Mouse (Mus musculus): ENCODE measurements around the gene N4bp1. TPM values are rescaled to one million over a fixed set of nuclear protein-coding genes. Genes with fewer than 3 reads are reported as not detected.

Gene N4bp1
- polyA plus RNA-seq, 1 experiment from 2014 or later: 10.7 TPM

DNA sequence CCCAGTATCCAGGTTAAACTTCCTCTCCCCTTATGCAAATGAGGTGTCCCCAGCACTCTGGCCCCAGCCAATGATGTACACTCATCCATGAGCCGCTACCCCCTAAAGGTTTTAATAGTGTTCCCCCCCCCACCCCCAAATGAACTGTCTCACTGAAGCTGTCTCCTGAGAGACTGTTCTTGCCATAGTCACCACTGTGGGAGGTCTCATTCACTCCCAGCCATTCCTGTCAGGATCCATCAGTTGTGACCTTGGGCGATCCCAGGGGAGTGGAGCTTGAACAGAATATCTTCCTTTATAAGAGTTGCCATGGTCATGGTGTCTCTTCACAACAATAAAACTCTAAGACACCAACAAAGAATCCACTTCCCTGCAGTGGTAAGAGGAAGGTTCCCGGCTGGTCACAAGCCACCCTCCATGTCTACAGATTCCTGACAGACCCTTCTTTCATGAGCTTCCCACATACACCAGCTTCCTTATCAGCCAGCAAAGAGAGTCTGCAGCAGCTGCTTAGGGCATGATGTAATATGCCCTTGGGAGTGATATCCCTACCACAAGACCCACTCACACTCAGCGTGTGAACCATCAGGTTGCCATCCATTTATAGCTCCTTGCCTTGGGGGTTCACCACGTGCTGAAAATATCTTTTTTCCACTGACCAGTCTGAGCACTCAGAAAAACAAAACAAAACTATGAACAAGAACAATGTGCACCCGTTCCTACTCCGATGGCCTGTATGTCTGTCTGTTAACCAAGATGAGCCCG, 50.4 kb downstream of the N4bp1 start:
- no peak for DNase-seq (ENCODE audit: low spot score)
- H3K9ac ChIP-seq (ENCODE audit: low read depth, low read length): no peak overlapping the region
- H3K27me3 ChIP-seq (replicated peaks; ENCODE audit: control insufficient read depth, insufficient read depth, low read length): no peaks in the 10 kb centered on the region
- no peak for ATAC-seq (ENCODE audit: low read depth)
- H3K9me3 ChIP-seq (ENCODE audit: control insufficient read depth, low read length): no peaks in the 10 kb centered on the region
- no peak overlapping the region for H3K4me2 ChIP-seq (ENCODE audit: low read depth, low read length)
- peaks cover 6% of the 10 kb centered on the region; the same call in 1 of the 2 replicates for H3K36me3 ChIP-seq (ENCODE audit: control insufficient read depth, insufficient read depth, low read length)
- no peak overlapping the region for H3K4me3 ChIP-seq (ENCODE audit: low read depth, low read length)
- 81% methylated on average over 8 of the region's 8 CpGs for WGBS
- H3K27ac ChIP-seq (replicated peaks; ENCODE audit: low read depth, low read length): no peak overlapping the region
- no peaks in the 10 kb centered on the region for H3K4me1 ChIP-seq (ENCODE audit: control insufficient read depth, insufficient read depth, low read length)

DNA sequence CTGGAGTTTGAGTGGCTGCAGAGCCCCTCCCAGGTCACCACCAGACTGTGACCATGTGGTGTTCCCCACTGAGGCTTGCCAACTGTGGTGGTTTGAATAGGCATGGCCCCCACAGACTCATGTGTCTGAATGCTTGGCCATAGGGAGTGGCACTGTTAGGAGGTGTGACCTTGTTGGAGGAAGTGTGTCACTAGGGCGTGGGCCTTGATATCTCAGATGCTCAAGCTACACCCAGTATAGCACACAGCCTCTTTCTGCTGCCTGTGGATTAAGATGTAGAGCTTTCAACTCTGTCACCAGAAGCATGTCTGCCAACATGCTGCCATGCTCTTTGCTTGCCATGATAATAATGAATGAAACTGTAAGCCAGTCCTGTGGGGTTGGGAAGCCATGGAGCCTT, 51.1 kb downstream of the N4bp1 start:
- ATAC-seq (ENCODE audit: low read depth) (no peak), DNase-seq (ENCODE audit: low spot score) (no peak)
- H3K4me1 ChIP-seq (ENCODE audit: control insufficient read depth, insufficient read depth, low read length): no peaks in the 10 kb centered on the region
- H3K27me3 ChIP-seq (replicated peaks; ENCODE audit: control insufficient read depth, insufficient read depth, low read length): no peaks in the 10 kb centered on the region
- WGBS: 86% methylated on average over 1 of the region's 1 CpGs
- H3K9me3 ChIP-seq (ENCODE audit: control insufficient read depth, low read length): no peaks in the 10 kb centered on the region
- no peaks in the 10 kb centered on the region for H3K36me3 ChIP-seq (ENCODE audit: control insufficient read depth, insufficient read depth, low read length)
- H3K9ac ChIP-seq (ENCODE audit: low read depth, low read length): no peak overlapping the region
- H3K4me3 ChIP-seq (ENCODE audit: low read depth, low read length): no peak overlapping the region
- H3K4me2 ChIP-seq (ENCODE audit: low read depth, low read length): no peak overlapping the region
- no peak overlapping the region for H3K27ac ChIP-seq (replicated peaks; ENCODE audit: low read depth, low read length)

DNA sequence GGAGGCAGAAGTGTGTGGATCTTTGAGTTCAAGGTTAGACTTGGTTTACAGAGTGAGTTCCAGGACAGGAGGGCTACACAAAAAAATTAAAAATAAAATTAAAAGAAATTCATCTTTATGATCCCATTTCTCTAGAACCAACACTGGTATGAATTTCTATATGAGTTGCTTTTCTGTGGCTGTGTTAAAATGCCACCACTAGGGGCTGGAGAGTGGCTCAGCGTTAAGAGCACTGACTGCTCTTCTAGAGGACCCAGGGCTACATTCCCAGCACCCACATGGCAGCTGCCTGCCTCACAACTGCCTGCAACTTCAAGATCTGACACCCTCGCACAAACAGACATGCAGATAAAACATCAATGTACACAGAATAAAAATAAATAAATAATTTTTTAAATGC, 56.1 kb downstream of the N4bp1 start:
- no peaks in the 10 kb centered on the region for H3K9me3 ChIP-seq (ENCODE audit: control insufficient read depth, low read length)
- H3K9ac ChIP-seq (ENCODE audit: low read depth, low read length): no peak overlapping the region
- no peak overlapping the region for H3K27ac ChIP-seq (replicated peaks; ENCODE audit: low read depth, low read length)
- no peaks in the 10 kb centered on the region for H3K4me1 ChIP-seq (ENCODE audit: control insufficient read depth, insufficient read depth, low read length)
- DNase-seq (ENCODE audit: low spot score): no peak
- no peak overlapping the region for H3K4me3 ChIP-seq (ENCODE audit: low read depth, low read length)
- H3K36me3 ChIP-seq (ENCODE audit: control insufficient read depth, insufficient read depth, low read length): no peaks in the 10 kb centered on the region
- H3K27me3 ChIP-seq (replicated peaks; ENCODE audit: control insufficient read depth, insufficient read depth, low read length): no peaks in the 10 kb centered on the region
- WGBS: 55% methylated on average over 2 of the region's 2 CpGs
- no peak for ATAC-seq (ENCODE audit: low read depth)
- no peak overlapping the region for H3K4me2 ChIP-seq (ENCODE audit: low read depth, low read length)

DNA sequence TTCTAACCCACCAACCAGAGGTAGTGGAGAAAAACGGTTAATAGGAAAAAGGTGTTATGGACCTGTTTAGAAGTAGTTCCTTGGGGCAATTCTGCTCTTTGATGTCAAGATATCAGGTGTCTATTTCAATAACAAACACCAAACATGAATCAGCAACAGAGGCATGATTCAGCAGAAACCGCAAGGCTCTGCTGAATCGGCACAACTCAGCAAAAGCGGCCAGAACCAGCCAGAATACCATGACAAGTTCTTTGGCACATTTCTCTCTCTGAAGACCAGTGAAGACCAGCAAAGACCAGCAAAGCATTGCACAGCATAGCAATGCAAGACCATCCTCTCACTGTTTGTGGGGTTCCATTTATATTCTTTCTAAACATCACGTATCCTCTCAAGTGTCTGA, 57.9 kb downstream of the N4bp1 start:
- H3K9ac ChIP-seq (ENCODE audit: low read depth, low read length): no peak overlapping the region

DNA sequence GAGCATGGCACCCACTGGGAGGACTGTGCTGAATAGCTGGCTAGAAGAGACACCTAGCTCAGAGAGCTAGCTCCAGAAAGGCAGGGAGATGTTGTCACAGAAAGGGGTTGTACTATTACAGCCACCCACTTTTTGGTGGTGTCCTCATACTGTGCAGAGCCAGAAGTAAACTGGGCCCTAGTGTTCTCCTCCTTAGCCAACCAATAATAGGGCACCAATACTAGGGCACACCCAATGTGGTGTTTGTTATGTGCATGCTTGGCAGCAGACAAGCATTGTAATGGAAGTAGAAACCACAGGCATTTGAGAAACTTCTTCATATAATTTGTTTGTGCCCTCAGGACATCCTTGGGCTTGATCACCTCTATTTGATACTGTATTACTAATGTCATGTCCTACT, 58.5 kb downstream of the N4bp1 start:
- no peaks in the 10 kb centered on the region for H3K36me3 ChIP-seq (ENCODE audit: control insufficient read depth, insufficient read depth, low read length)
- H3K9me3 ChIP-seq (ENCODE audit: control insufficient read depth, low read length): no peaks in the 10 kb centered on the region

More for the DNA sequence above, 57.9 kb downstream of the N4bp1 start:
- H3K4me2 ChIP-seq (ENCODE audit: low read depth, low read length): no peak overlapping the region
- WGBS: 88% methylated on average over 5 of the region's 5 CpGs
- no peaks in the 10 kb centered on the region for H3K9me3 ChIP-seq (ENCODE audit: control insufficient read depth, low read length)
- no peak for ATAC-seq (ENCODE audit: low read depth)
- no peak for DNase-seq (ENCODE audit: low spot score)
- H3K4me1 ChIP-seq (ENCODE audit: control insufficient read depth, insufficient read depth, low read length): no peaks in the 10 kb centered on the region
- H3K4me3 ChIP-seq (ENCODE audit: low read depth, low read length): no peak overlapping the region
- H3K27me3 ChIP-seq (replicated peaks; ENCODE audit: control insufficient read depth, insufficient read depth, low read length): no peaks in the 10 kb centered on the region
- H3K36me3 ChIP-seq (ENCODE audit: control insufficient read depth, insufficient read depth, low read length): no peaks in the 10 kb centered on the region
- no peak overlapping the region for H3K27ac ChIP-seq (replicated peaks; ENCODE audit: low read depth, low read length)

DNA sequence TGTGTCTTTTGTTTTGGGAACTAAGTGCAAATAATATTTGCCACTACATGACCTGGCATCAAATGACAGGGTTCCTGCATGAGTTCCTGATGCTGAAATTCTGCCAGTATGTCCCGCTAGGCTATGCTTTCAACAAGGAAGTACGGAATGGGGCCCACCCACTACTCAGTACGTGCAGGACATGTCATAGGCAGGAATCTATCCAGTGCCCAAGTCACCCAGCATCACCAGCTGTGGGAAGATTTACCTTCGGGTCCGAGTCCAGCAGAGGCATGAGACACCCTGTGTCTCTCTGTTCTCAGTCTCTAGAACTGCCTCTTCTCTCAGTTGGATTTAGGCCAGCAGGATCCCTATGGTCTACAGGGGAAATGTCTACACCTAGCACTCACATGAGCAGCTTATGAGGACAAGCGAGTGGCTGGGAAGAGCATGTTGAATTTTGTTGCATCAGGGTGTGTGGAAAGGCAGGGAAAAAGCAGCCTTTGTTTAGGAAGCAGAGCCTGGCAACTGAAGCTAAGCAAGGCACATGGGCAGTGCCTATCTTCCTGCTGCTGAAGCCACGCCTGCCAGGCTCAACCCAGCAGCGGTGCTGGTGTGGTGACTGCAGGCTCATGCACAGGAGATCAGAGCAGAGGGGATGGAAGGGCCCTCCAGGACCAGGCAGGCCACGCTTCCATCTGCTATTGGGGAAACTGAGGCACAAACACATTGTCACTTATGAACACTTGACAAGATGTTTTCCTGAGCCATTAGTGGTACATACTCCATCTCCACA, 59.2 kb downstream of the N4bp1 start:
- ATAC-seq (ENCODE audit: low read depth) (peak; percentile 30; the same call in 1 of the 2 replicates), DNase-seq (ENCODE audit: low spot score) (peak; percentile 48)
- H3K36me3 ChIP-seq (ENCODE audit: control insufficient read depth, insufficient read depth, low read length): no peaks in the 10 kb centered on the region
- no peak overlapping the region for H3K27ac ChIP-seq (replicated peaks; ENCODE audit: low read depth, low read length)
- no peak overlapping the region for H3K4me2 ChIP-seq (ENCODE audit: low read depth, low read length)
- peaks cover 5% of the 10 kb centered on the region for H3K4me1 ChIP-seq (ENCODE audit: control insufficient read depth, insufficient read depth, low read length)
- H3K9me3 ChIP-seq (ENCODE audit: control insufficient read depth, low read length): no peaks in the 10 kb centered on the region
- H3K9ac ChIP-seq (ENCODE audit: low read depth, low read length): no peak overlapping the region
- H3K4me3 ChIP-seq (ENCODE audit: low read depth, low read length): no peak overlapping the region
- no peaks in the 10 kb centered on the region for H3K27me3 ChIP-seq (replicated peaks; ENCODE audit: control insufficient read depth, insufficient read depth, low read length)
- WGBS: 67% methylated on average over 9 of the region's 9 CpGs

More for the DNA sequence above, 58.5 kb downstream of the N4bp1 start:
- DNase-seq (ENCODE audit: low spot score): no peak
- H3K27me3 ChIP-seq (replicated peaks; ENCODE audit: control insufficient read depth, insufficient read depth, low read length): no peaks in the 10 kb centered on the region
- ATAC-seq (ENCODE audit: low read depth): peak; percentile 26; the same call in 1 of the 2 replicates
- H3K27ac ChIP-seq (replicated peaks; ENCODE audit: low read depth, low read length): no peak overlapping the region
- no peaks in the 10 kb centered on the region for H3K4me1 ChIP-seq (ENCODE audit: control insufficient read depth, insufficient read depth, low read length)
- no peak overlapping the region for H3K4me3 ChIP-seq (ENCODE audit: low read depth, low read length)
- H3K4me2 ChIP-seq (ENCODE audit: low read depth, low read length): no peak overlapping the region
- H3K9ac ChIP-seq (ENCODE audit: low read depth, low read length): no peak overlapping the region

DNA sequence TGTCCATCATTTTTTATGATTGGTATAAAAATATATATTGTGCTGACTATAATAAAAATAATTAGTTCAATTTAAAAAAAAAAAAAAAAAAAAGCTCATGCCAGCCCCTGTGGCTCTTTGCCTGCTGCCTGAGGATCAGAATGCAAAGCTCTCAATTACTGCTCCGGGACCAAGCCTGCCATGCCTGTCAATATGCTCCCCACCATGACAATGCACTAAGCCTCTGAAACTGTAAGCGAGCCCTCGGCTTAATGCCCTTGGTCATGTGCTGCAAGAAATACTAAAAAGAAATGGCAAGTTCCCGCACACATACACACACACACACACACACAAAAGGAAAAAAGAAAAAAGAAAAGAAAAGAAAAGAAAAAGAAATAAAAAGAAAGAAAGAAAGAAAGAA, 60.3 kb downstream of the N4bp1 start:
- no peak overlapping the region for H3K9ac ChIP-seq (ENCODE audit: low read depth, low read length)

DNA sequence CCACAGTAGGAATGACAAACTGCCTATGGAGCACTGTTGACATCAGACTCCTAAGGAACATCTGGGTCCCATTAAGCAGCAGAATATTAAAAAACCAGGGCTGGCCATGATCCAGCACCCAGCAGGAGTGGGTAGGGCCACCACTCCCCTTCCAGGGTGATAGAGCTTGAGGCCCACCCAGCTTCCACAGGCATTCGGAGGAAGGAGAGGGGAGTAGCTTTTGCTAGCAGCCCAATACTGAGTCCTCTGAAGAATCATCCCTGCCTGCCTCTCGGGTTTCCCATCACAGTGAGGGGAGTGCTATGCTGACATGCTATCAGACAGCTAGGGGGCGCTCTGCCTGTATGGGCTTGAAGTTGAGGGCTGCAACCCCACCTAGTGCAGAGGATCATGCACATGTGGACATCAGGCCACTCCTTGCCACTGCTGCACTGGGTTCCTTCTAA, 64.3 kb downstream of the N4bp1 start:
- no peaks in the 10 kb centered on the region for H3K27me3 ChIP-seq (replicated peaks; ENCODE audit: control insufficient read depth, insufficient read depth, low read length)
- ATAC-seq (ENCODE audit: low read depth): peak; percentile 83
- no peak overlapping the region for H3K4me3 ChIP-seq (ENCODE audit: low read depth, low read length)
- H3K27ac ChIP-seq (replicated peaks; ENCODE audit: low read depth, low read length): peak overlapping the region; percentile 48
- 0% methylated on average over 3 of the region's 3 CpGs for WGBS
- H3K4me1 ChIP-seq (ENCODE audit: control insufficient read depth, insufficient read depth, low read length): peaks cover 15% of the 10 kb centered on the region
- H3K4me2 ChIP-seq (ENCODE audit: low read depth, low read length): no peak overlapping the region
- H3K9ac ChIP-seq (ENCODE audit: low read depth, low read length): no peak overlapping the region
- DNase-seq (ENCODE audit: low spot score): peak; percentile 84
- no peaks in the 10 kb centered on the region for H3K36me3 ChIP-seq (ENCODE audit: control insufficient read depth, insufficient read depth, low read length)
- no peaks in the 10 kb centered on the region for H3K9me3 ChIP-seq (ENCODE audit: control insufficient read depth, low read length)

More for the DNA sequence above, 60.3 kb downstream of the N4bp1 start:
- Histone ChIP-seq H3K27ac (replicated peaks; ENCODE audit: low read depth, low read length) (no peak overlapping the region), H3K4me3 (ENCODE audit: low read depth, low read length) (no peak overlapping the region), H3K36me3 (ENCODE audit: control insufficient read depth, insufficient read depth, low read length) (no peaks in the 10 kb centered on the region), H3K9me3 (ENCODE audit: control insufficient read depth, low read length) (no peaks in the 10 kb centered on the region), H3K27me3 (replicated peaks; ENCODE audit: control insufficient read depth, insufficient read depth, low read length) (no peaks in the 10 kb centered on the region), H3K4me1 (ENCODE audit: control insufficient read depth, insufficient read depth, low read length) (peaks cover 15% of the 10 kb centered on the region), H3K4me2 (ENCODE audit: low read depth, low read length) (no peak overlapping the region)
- WGBS: 44% methylated on average over 4 of the region's 4 CpGs
- ATAC-seq (ENCODE audit: low read depth) (0 out of 2 replicates have a peak, but pooled peaks have one; percentile 38), DNase-seq (ENCODE audit: low spot score) (peak; percentile 73)
